Mouse (Mus musculus) MEL (cell line): ENCODE data around the gene Tarsl2. TPM values are rescaled to one million over a fixed set of nuclear protein-coding genes. Genes with fewer than 3 reads are reported as not detected.

Experiments used
- DNase-seq: peaks from one replicate; pipeline ENCODE4 v3.0.0; 2011; ENCODE audit warnings: low read depth, low spot score
- H3K27ac ChIP-seq: 2 replicates; pipeline ENCODE4 v1.5.1; 2012; ENCODE audit warnings: low read depth, mild to moderate bottlenecking, control low read depth, low read length, moderate library complexity; ENCODE audit not compliant: control insufficient read depth
- H3K27me3 ChIP-seq, 2 experiments: fragments of 150-350 bp in 1 of 2; sonication (generic) in 1 of 2; 2 replicates each; pipeline ENCODE4 v1.6.1; 2012; ENCODE audit warnings: low read length in 2 of 2, mild to moderate bottlenecking in 2 of 2, improper control_type of control experiment in 1 of 2, moderate library complexity in 1 of 2; ENCODE audit not compliant: insufficient read depth in 2 of 2, control insufficient read depth in 1 of 2
- H3K36me3 ChIP-seq, 2 experiments: 2 replicates each; pipeline ENCODE4 v1.6.1; 2012 to 2014; ENCODE audit warnings: low read length in 2 of 2, improper control_type of control experiment in 1 of 2, inconsistent platforms in 1 of 2, mild to moderate bottlenecking in 1 of 2; ENCODE audit not compliant: insufficient read depth in 2 of 2, control insufficient read depth in 1 of 2
- H3K4me1 ChIP-seq, 2 experiments: fragments of 150-350 bp in 1 of 2; sonication (generic) in 1 of 2; 2 replicates each; pipeline ENCODE4 v1.6.1; 2012; ENCODE audit warnings: low read length in 2 of 2, improper control_type of control experiment in 1 of 2, mild to moderate bottlenecking in 1 of 2; ENCODE audit not compliant: insufficient read depth in 2 of 2, control insufficient read depth in 1 of 2
- H3K4me3 ChIP-seq, 2 experiments: fragments of 150-350 bp in 1 of 2; sonication (generic) in 1 of 2; 2 replicates each; pipeline ENCODE4 v1.5.1; 2012; ENCODE audit warnings: low read depth in 2 of 2, low read length in 2 of 2, mild to moderate bottlenecking in 2 of 2, moderate library complexity in 2 of 2, control low read depth in 1 of 2, improper control_type of control experiment in 1 of 2; ENCODE audit not compliant: control insufficient read depth in 1 of 2, insufficient read depth in 1 of 2
- H3K79me2 ChIP-seq: 2 replicates; pipeline ENCODE4 v1.6.1; 2012; ENCODE audit warnings: mild to moderate bottlenecking, low read length, moderate library complexity; ENCODE audit not compliant: control insufficient read depth, poor library complexity, insufficient read depth
- H3K9ac ChIP-seq: 2 replicates; pipeline ENCODE4 v1.6.1; 2012; ENCODE audit warnings: low read depth, mild to moderate bottlenecking, control low read depth, low read length, moderate library complexity; ENCODE audit not compliant: control insufficient read depth, poor library complexity, severe bottlenecking
- H3K9me3 ChIP-seq: fragments of 150-350 bp; sonication (generic); replicated peaks from 2 replicates; pipeline ENCODE4 v1.6.1; 2012; ENCODE audit warnings: mild to moderate bottlenecking, low read length, improper control_type of control experiment, moderate library complexity; ENCODE audit not compliant: insufficient read depth
- CHD2 ChIP-seq: IDR thresholded peaks from 2 replicates; pipeline ENCODE4 v1.6.1; 2011; ENCODE audit warnings: low read length, improper control_type of control experiment
- E2F4 ChIP-seq: IDR thresholded peaks from 2 replicates; pipeline ENCODE4 v1.6.1; 2011; ENCODE audit warnings: low read depth, low read length, improper control_type of control experiment, borderline replicate concordance
- EP300 ChIP-seq, 2 experiments: IDR thresholded peaks; 2 replicates each; pipeline ENCODE4 v1.6.1; 2011; ENCODE audit warnings: improper control_type of control experiment in 2 of 2, low read length in 2 of 2, low read depth in 1 of 2, mild to moderate bottlenecking in 1 of 2
- ETS1 ChIP-seq: IDR thresholded peaks from 2 replicates; pipeline ENCODE4 v1.6.1; 2012; ENCODE audit warnings: low read depth, mild to moderate bottlenecking, inconsistent platforms, low read length, improper control_type of control experiment, moderate library complexity
- GATA1 ChIP-seq: IDR thresholded peaks from 2 replicates; pipeline ENCODE4 v1.6.1; 2011; ENCODE audit warnings: low read depth, low read length, improper control_type of control experiment
- HCFC1 ChIP-seq: IDR thresholded peaks from 2 replicates; pipeline ENCODE4 v1.6.1; 2012; ENCODE audit warnings: low read depth, mild to moderate bottlenecking, inconsistent platforms, low read length, improper control_type of control experiment, moderate library complexity
- KAT2A ChIP-seq: conservative IDR thresholded peaks from 2 replicates; pipeline ENCODE4 v1.6.1; 2012; ENCODE audit warnings: low read depth, low read length, improper control_type of control experiment, inconsistent platforms
- NELFE ChIP-seq: IDR thresholded peaks from 2 replicates; pipeline ENCODE4 v1.6.1; 2011; ENCODE audit warnings: low read depth, low read length, improper control_type of control experiment
- NRF1 ChIP-seq: IDR thresholded peaks from 2 replicates; pipeline ENCODE4 v1.6.1; 2014; ENCODE audit warnings: low read depth, mild to moderate bottlenecking, inconsistent platforms, low read length, improper control_type of control experiment, moderate library complexity; ENCODE audit not compliant: poor library complexity, insufficient read depth, severe bottlenecking
- POLR2A ChIP-seq, 2 experiments: IDR thresholded peaks; 2 replicates each; pipeline ENCODE4 v1.6.1; 2011 to 2012; ENCODE audit warnings: low read length in 2 of 2, mild to moderate bottlenecking in 2 of 2, control low read depth in 1 of 2, improper control_type of control experiment in 1 of 2, low read depth in 1 of 2, moderate library complexity in 1 of 2; ENCODE audit not compliant: control insufficient read depth in 1 of 2, insufficient read depth in 1 of 2, poor library complexity in 1 of 2
- POLR2AphosphoS2 ChIP-seq: IDR thresholded peaks from 2 replicates; pipeline ENCODE4 v1.6.1; 2011; ENCODE audit warnings: low read length, improper control_type of control experiment
- RAD21 ChIP-seq: IDR thresholded peaks from 2 replicates; pipeline ENCODE4 v1.6.1; 2011; ENCODE audit warnings: mild to moderate bottlenecking, low read depth, low read length, improper control_type of control experiment
- RCOR1 ChIP-seq: IDR thresholded peaks from 2 replicates; pipeline ENCODE4 v1.6.1; 2012; ENCODE audit warnings: low read depth, mild to moderate bottlenecking, inconsistent platforms, low read length, improper control_type of control experiment
- TBP ChIP-seq: IDR thresholded peaks from 2 replicates; pipeline ENCODE4 v1.8.0; 2011; ENCODE audit warnings: low read depth, low read length, improper control_type of control experiment
- ZC3H11A ChIP-seq: IDR thresholded peaks from 2 replicates; pipeline ENCODE4 v1.6.1; 2012; ENCODE audit warnings: low read depth, mild to moderate bottlenecking, inconsistent platforms, low read length, improper control_type of control experiment
- polyA plus RNA-seq, 2 experiments: library from polyadenylated mRNA; stranded (reverse) in 1 of 2; unstranded in 1 of 2; fragments of >175 nt in 1 of 2; fragments of >200 nt in 1 of 2; gene quantifications; 2 replicates each; pipeline versions ENCODE4 v1.2.1 to v1.2.4; 2012; ENCODE audit warnings: low replicate concordance in 2 of 2, low read depth in 1 of 2; ENCODE audit not compliant: insufficient read length in 2 of 2, insufficient read depth in 1 of 2, missing spikeins in 1 of 2
- total RNA-seq: library from RNA; depleted of rRNA; stranded (reverse); fragments of 300-350 nt; gene quantifications from 2 replicates; pipeline ENCODE4 v1.2.3, GENCODE M21; 2012; rRNA removed

Tarsl2 gene
- total and polyA plus RNA-seq, 3 experiments = 18.7 to 26.3 TPM; not detected in 1

DNA sequence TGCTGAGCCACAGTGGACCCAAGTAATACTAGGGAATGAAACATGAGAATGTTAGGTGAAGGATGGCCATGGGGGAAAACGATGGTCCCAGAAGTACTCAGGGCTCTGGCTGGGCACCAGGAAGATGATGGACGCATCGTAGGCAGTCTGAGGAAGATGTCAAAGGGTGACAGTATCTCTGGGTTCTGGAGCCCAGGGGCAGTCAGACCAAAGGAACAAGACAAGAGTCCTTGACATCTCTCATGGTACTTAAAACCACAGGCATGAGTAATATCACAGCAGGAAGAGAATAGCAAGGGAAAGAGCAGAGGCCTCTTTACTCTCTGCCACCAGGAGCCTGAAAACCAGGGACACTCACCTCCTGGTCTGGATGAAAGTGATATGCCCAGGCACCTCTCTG is 90.6 kb downstream of the Tarsl2 start:
- TF ChIP-seq RAD21 = no peak
- no peak for TF ChIP-seq NRF1
- TF ChIP-seq RCOR1 = no peak
- no peak for TF ChIP-seq GATA1
- TF ChIP-seq ETS1 = no peak
- TF ChIP-seq POLR2AphosphoS2 = no peak
- TF ChIP-seq NELFE = no peak
- TF ChIP-seq, all 39 proteins: peak for 0

GRCm38 (mm10) chr7:65737286-65738040 is 92.8 kb downstream of the Tarsl2 start:
- no peak for TF ChIP-seq E2F4
- TF ChIP-seq TBP = no peak
- no peak for TF ChIP-seq POLR2A (IDR thresholded peaks at IDR 0.05; ENCODE audit: control insufficient read depth in 1 of 2, insufficient read depth in 1 of 2, low read depth in 1 of 2, low read length in 2 of 2, poor library complexity in 1 of 2)
- TF ChIP-seq HCFC1 = no peak
- no peak for TF ChIP-seq ZC3H11A
- TF ChIP-seq ETS1 = no peak
- TF ChIP-seq KAT2A = no peak
- no peak for TF ChIP-seq CHD2
- no peak for TF ChIP-seq POLR2AphosphoS2
- TF ChIP-seq EP300 (IDR thresholded peaks at IDR 0.05; ENCODE audit: low read depth in 1 of 2, low read length in 2 of 2) = no peak
- no peak overlapping the region for H3K4me3 ChIP-seq
- no peaks in the 10 kb centered on the region for H3K4me1 ChIP-seq
- no peaks in the 10 kb centered on the region for H3K9me3 ChIP-seq
- no peak overlapping the region for H3K9ac ChIP-seq
- DNase-seq = no peak
- no peak overlapping the region for H3K27ac ChIP-seq
- H3K36me3 ChIP-seq = no peaks in the 10 kb centered on the region
- no peaks in the 10 kb centered on the region for H3K79me2 ChIP-seq
- no peaks in the 10 kb centered on the region; a peak in 2 of 4 replicates for H3K27me3 ChIP-seq

More for the DNA sequence above, 90.6 kb downstream of the Tarsl2 start:
- Histone ChIP-seq H3K27ac (no peak overlapping the region), H3K9me3 (no peaks in the 10 kb centered on the region), H3K27me3 (no peaks in the 10 kb centered on the region; a peak in 2 of 4 replicates), H3K79me2 (no peaks in the 10 kb centered on the region), H3K4me3 (no peak overlapping the region), H3K9ac (no peak overlapping the region), H3K36me3 (no peaks in the 10 kb centered on the region), H3K4me1 (no peaks in the 10 kb centered on the region)
- DNase-seq = no peak

Other genes starting within 250 kb of the Tarsl2 start
- gene Tjp1, start 117.1 kb upstream of the Tarsl2 start, total RNA-seq = not detected in 2 replicates
- gene Tjp1, start 117.1 kb upstream of the Tarsl2 start, polyA plus RNA-seq = under 1 TPM in 1 of 2 experiments, not detected in 1; 0.01 TPM
- gene Tm2d3, start 46.3 kb downstream of the Tarsl2 start, total RNA-seq = 46.3 and 52.0 TPM in 2 replicates
- 10 to 100 TPM in 1 of 2 experiments, not detected in 1; 50.3 TPM for gene Tm2d3, start 46.3 kb downstream of the Tarsl2 start, polyA plus RNA-seq
- not detected in 2 replicates for gene Pcsk6, start 216.8 kb downstream of the Tarsl2 start, total RNA-seq
- gene Pcsk6, start 216.8 kb downstream of the Tarsl2 start, polyA plus RNA-seq = under 1 TPM in 1 of 2 experiments, not detected in 1; 0.01 TPM